Comparison of ENCODE assay signal across 16 mouse cellular contexts in the genomic region with DNA sequence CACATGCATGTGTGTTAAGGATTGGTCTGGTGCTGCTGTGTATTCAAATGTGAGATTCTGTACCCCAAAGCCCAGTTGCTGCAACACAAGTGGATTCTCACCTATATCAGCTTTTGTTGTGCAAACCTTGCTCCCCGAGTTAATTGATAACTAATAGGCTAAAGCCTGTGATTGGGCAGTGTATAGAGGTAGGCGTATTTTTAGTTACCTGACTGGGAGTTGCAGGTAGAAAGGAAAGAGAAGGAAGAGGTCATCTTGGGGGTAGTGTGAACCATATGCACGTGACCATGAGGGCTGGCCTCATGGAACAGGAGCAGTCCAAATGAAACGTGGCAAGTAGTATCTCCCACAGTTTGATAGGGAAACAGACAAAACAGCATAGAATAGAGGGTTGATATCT. TPM values are rescaled to one million over a fixed set of nuclear protein-coding genes. Genes with fewer than 3 reads are reported as not detected.
"Had no signal": no experiment of that assay in that cellular context is flagged by ENCODE, and none has a peak within 500 bp of the region (broad histone marks: within the 10 kb centered on the region; RNA-seq: fewer than 3 reads in every experiment).

No protein-coding gene starts in this region.

- ATAC-seq: hindbrain, embryonic 16.5 days; inflammation-experienced regulatory T-cells, adult 6 months; midbrain, embryonic 15.5 days had no signal

- H3K4me1 ChIP-seq: limb, embryonic 10.5 days; midbrain, embryonic 10.5 days; midbrain, embryonic 15.5 days; neural tube, embryonic 12.5 days had no signal

- H3K9ac ChIP-seq: lung, embryonic 14.5 days; midbrain, embryonic 15.5 days; neural tube, embryonic 12.5 days had no signal

- H3K4me2 ChIP-seq: lung, embryonic 14.5 days; midbrain, embryonic 15.5 days; neural tube, embryonic 12.5 days had no signal

- H3K27me3 ChIP-seq: midbrain, embryonic 15.5 days; neural tube, embryonic 12.5 days had no signal

- H3K36me3 ChIP-seq: limb, embryonic 10.5 days; midbrain, embryonic 10.5 days; midbrain, embryonic 15.5 days; neural tube, embryonic 12.5 days had no signal

- H3K9me3 ChIP-seq: limb, embryonic 10.5 days; midbrain, embryonic 15.5 days; neural tube, embryonic 12.5 days had no signal

- H3K27ac ChIP-seq: kidney, postnatal 0 days; limb, embryonic 10.5 days; midbrain, embryonic 10.5 days; midbrain, embryonic 15.5 days; neural tube, embryonic 12.5 days had no signal

- DNase-seq: kidney, adult 2 months; kidney, postnatal 36 days; lung, embryonic 14.5 days; lung, postnatal 10 days; lung, postnatal 4 days; thymus, postnatal 36 days had no signal

- H3K4me3 ChIP-seq: limb, embryonic 10.5 days; midbrain, embryonic 10.5 days; midbrain, embryonic 15.5 days; neural tube, embryonic 12.5 days had no signal

RNA-seq across cellular contexts. Expression of gene F11, which starts 3.1 kb away (rescaled TPM):
- polyA plus RNA-seq: hindbrain, embryonic 16.5 days; inflammation-experienced regulatory T-cells, adult 6 months; kidney, adult 2 months; kidney, postnatal 0 days; limb, embryonic 10.5 days; limb, embryonic 14.5 days; lung, embryonic 14.5 days; midbrain, embryonic 10.5 days; midbrain, embryonic 15.5 days; neural tube, embryonic 12.5 days; stomach, embryonic 14.5 days; thymus, postnatal 0 days had no signal

RNA-seq across cellular contexts. Expression of gene Klkb1, which starts 29.7 kb away (rescaled TPM):
- polyA plus RNA-seq: lung, embryonic 14.5 days; midbrain, embryonic 10.5 days; neural tube, embryonic 12.5 days; stomach, embryonic 14.5 days; thymus, postnatal 0 days had no signal

RNA-seq across cellular contexts. Expression of gene Gm45753, which starts 43.3 kb away (rescaled TPM):
- polyA plus RNA-seq: hindbrain, embryonic 16.5 days; inflammation-experienced regulatory T-cells, adult 6 months; limb, embryonic 10.5 days; limb, embryonic 14.5 days; lung, embryonic 14.5 days; midbrain, embryonic 15.5 days; neural tube, embryonic 12.5 days; stomach, embryonic 14.5 days; thymus, postnatal 0 days had no signal
